Mouse (Mus musculus) gonadal fat pad, adult 2 months (tissue): ENCODE data around the gene Rad51d. TPM values are rescaled to one million over a fixed set of nuclear protein-coding genes. Genes with fewer than 3 reads are reported as not detected.
"Not testable (repeated sequence)": the region's sequence is repeated elsewhere in the genome, so short reads cannot be mapped to it uniquely, and the experiment has no call there.

Experiments
- DNase-seq: peaks from one replicate; pipeline ENCODE4 v3.0.0-alpha.2; 2012; ENCODE audit warnings: low read depth
- polyA plus RNA-seq: library from polyadenylated mRNA; depleted of rRNA; stranded (reverse); fragments of >200 nt; gene quantifications from 2 replicates; pipeline ENCODE4 v1.2.3, GENCODE M21; 2012; rRNA removed

Gene Rad51d
- 19.5 and 22.4 TPM in 2 replicates for polyA plus RNA-seq

DNA sequence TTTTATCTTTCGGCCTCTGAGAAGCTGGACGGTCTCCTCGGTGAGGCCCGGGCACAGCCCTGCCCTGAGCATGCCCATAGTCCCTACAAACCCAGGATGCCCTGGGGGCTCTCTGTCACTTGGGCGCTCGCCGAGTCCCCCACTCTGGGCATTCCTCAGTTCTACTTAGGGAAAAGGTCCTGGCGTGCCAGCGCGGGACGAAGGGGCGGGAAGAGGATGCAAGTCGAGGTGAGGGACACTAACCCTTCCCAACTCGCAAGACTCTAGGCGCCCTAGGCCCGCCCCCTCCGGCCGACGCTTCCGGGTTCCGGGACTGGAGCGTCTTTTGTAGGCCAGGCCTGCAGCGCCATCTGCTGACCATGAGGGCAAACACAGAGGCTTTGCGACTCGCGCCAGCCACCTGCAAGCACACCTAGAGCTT lies at the start of gene Rad51d:
TSS of gene Rad51d (minus strand) at position 273 of the 421 bp plus-strand sequence.
- peak; percentile 44 for DNase-seq

GRCm38 (mm10) chr11:82933186-82933585 lies 42.8 kb upstream of the Rad51d start:
- DNase-seq, result no peak

- not testable (repeated sequence) for DNase-seq
Observed at GRCm38 (mm10) chr11:82931671-82932450, 41.4 kb upstream of the Rad51d start.

- not testable (repeated sequence) for DNase-seq
Observed at GRCm38 (mm10) chr11:82931161-82931560, 40.7 kb upstream of the Rad51d start.

DNA sequence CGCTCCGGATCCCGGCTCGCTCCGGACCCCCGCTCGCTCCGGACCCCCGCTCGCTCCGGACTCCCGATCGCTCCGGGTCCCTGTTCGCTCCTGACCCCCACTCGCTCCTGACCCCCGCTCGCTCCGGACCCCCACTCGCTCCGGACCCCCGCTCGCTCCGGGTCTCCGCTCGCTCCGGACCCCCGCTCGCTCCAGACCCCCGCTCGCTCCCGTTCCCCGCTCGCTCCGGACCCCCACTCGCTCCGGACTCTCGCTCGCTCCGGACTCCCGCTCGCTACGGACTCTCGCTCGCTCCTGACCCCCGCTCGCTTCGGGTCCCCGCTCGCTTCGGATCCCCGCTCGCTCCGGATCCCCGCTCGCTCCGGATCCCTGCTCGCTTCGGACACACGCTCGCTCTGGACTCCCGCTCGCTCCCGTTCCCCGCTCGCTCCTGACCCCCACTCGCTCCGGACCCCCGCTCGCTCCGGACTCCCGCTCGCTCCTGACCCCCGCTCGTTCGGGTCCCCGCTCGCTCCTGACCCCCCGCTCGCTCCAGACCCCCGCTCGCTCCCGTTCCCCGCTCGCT lies 40.1 kb upstream of the Rad51d start:
- DNase-seq, result not testable (repeated sequence)

- no peak for DNase-seq
Observed at GRCm38 (mm10) chr11:82929633-82929950, 39.2 kb upstream of the Rad51d start.

DNA sequence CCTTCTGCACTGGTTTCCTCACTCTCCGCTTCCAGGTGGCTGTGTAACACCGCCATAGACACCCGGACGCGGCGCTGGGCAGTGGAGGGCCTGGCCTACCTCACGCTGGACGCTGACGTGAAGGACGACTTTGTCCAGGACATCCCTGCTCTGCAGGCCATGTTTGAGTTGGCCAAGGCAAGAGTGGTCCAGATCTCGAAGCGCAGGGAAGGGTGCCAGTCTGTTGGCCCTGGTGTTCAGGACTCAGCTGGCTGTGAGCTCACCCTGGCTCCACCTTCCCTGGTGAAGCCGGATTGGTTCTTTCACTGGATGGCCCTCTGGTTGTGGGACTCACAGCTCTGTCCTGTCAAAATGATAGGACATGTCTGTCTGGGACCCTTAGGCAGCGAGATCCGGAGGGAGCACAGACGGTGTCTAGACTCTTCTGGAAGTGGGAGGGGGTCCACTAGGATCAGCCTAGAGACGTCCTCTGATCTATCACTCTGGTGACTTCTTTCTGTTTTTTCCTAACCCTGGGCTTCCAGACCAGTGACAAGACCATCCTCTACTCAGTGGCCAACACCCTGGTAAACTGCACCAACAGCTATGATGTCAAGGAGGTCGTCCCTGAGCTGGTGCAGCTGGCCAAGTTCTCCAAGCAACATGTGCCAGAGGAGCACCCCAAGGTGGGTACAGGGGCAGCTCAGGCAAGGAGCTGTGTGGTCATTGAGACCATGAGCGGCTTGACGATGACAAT lies 38.7 kb upstream of the Rad51d start:
- DNase-seq, result no peak

- not testable (repeated sequence) for DNase-seq
Observed at GRCm38 (mm10) chr11:82923910-82924309, 33.5 kb upstream of the Rad51d start.

DNA sequence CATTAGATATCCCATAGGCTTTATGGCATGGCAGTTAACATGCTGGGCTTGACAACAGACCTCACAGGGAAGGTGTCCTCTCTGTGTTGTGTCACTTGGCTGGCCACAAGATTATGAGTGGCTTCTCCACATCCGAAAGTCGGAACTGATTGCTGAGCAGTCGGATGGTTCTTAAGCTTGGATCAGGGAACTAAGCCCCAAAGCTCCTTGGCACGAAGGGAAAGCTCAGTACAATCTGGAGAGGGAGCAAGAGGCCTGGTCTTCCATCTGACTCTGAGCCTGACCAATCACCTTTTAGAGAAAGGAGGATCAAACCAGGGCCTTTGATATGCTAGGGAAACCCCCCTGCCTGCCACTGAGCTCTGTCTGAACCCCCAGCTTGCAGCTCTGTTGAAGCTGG lies 31.3 kb upstream of the Rad51d start:
- DNase-seq, result no peak

DNA sequence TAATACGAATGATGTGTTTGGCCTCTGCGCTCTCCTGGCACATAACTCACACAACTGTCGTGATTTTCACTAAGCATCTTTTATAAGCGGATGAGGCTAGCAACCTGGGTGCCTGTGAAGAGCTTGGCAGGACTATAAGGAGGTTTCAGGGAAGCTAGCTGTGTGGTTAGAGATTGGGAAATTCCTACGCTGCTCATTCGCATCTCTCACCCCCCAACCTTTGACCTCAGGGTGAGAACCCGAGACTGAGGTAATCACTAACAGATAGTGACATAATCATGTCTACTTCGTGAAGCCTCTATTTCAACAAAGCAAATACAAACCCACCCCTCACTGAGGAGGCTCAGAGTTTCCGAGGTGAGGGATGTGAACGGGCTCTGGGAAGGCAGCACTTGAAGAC lies 30.4 kb upstream of the Rad51d start:
- no peak for DNase-seq

- no peak for DNase-seq
Observed at GRCm38 (mm10) chr11:82914711-82915352, 24.4 kb upstream of the Rad51d start.

GRCm38 (mm10) chr11:82910679-82911389 lies 20.4 kb upstream of the Rad51d start:
- no peak for DNase-seq

- no peak for DNase-seq
Observed at GRCm38 (mm10) chr11:82910250-82910649, 19.8 kb upstream of the Rad51d start, which contains the start of gene Unc45b. TSS of gene Unc45b (plus strand) at chr11:82910550.

- DNase-seq, result no peak
Observed at GRCm38 (mm10) chr11:82908608-82908989, 18.2 kb upstream of the Rad51d start.

- DNase-seq, result no peak
Observed at GRCm38 (mm10) chr11:82907651-82908607, 17.5 kb upstream of the Rad51d start, which contains the start of gene Nle1. TSS of gene Nle1 (minus strand) at chr11:82908411.

DNA sequence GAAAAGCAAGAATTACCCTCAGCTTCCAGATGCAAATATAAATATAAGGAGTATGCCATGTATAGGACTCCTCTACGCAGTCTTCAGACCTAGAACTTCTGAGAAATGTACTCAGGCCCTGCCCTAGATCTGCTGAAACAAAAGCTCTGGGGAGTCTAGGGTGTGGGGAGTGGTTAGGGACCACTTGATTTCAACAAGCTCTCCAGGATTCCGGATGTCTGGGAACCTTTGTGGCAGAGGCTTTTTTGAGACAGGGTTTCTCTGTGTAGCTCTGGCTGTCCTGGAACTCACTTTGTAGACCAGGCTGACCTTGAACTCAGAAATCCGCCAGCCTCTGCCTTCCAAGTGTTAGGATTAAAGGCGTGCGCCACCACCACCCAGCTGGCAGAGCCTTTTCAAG lies 15.4 kb upstream of the Rad51d start:
- no peak for DNase-seq

GRCm38 (mm10) chr11:82904952-82905351 lies 14.5 kb upstream of the Rad51d start:
- DNase-seq, result no peak

DNA sequence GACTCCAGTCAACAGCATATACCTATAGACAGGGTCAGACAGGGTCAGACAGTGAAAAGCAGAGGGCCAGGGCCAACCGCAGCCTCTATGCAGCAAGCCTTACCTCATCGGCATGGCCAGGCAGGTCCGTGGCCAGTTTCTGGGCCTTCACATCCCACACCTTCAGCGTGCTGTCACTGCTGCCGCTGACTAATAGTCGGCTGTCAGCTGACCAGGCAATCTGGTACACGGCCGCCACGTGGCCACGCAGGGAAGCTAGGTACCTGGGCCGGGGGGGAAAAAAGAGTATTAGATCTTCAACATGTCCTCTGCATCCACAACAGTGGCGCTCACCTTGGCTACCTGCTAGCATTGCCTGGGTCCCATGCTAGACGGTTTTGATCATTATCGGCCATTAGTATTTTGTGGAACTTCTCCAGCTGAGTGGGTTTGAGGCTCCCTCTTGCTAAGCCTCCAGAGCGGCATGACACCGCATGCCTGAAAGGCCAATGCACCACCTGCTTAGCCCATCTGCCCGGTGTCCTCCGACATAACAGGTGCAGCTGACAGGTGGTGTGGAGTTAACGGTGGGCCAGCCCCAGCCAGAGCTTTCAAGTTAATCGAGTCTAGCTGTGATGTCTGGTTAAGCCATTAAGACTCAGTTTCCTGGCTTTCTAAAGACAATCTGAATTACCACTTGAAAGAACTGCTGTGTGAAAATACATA lies 11.3 kb upstream of the Rad51d start:
- no peak for DNase-seq

- DNase-seq, result no peak
Observed at GRCm38 (mm10) chr11:82899720-82900119, 9.3 kb upstream of the Rad51d start.

- no peak for DNase-seq
Observed at GRCm38 (mm10) chr11:82897478-82897877, 7.1 kb upstream of the Rad51d start.
